ENCODE assay signal across 8 mouse cellular contexts in the genomic region with DNA sequence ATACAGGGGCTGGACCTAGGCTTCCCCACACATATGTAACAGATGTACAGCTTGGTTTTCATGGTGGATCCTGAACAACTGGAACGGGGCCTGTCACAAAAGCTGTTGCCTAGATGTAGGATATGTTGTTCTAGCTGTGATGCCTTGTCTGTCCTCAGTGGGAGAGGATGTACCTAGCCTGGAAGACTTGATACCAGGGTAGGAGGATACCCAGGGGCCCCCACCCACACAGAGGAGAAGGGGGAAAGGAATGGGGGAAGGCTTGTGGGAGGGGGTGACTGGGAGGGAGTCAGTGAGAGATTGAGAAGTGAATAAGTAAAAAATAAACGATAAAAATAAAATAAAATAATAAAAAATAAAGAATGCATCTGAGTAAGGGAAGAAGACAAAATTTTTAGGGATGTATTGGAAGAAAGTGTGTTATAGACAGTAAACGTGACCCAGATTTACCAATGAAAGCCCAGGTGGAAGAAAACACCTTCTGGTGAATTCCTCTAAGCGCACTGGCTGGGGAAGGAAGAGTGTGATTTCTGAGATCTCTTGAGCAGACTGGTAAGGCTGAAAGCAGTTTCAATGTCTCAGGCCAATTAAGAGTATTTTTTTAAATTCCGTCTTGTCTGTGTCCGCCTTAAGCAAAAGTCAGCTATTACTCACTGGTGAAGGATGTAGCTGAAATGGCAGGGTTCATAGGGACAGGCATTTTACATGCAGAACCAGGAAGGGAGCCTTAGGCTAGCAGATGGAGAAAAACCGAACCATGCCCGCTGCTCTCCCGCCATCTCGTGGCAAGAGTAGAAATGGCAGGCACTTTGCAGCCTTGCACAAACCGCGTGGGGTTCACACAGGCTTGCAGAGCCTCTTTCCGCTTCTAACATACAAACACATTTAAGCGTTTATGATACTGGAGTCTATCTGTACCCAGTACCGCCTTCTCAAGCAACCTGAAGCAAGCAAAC. TPM values are rescaled to one million over a fixed set of nuclear protein-coding genes. Genes with fewer than 3 reads are reported as not detected.
DNase-seq lines count a peak whose midpoint lies in the region; ATAC-seq and TF ChIP-seq lines count a peak whose summit lies in the region.

No protein-coding gene starts in this region.

- DNase-seq in CD4-positive, CD25-positive, alpha-beta regulatory T cell, adult 2 months (ENCODE audit: low read depth, low spot score): peak; percentile 10
- DNase-seq in gastrocnemius, postnatal 14 days: peak; percentile 49
- peak; percentile 80 to 90 for DNase-seq in left cerebral cortex, postnatal 10 days (ENCODE audit: extremely low spot score in 1 of 2, low spot score in 2 of 2)
- DNase-seq in midbrain, embryonic 11.5 days (ENCODE audit: low spot score, missing footprints): peak; percentile 98
- peak; percentile 5 for DNase-seq in splenic B cell, adult 2 months (ENCODE audit: low read depth, low spot score)

- H3K27me3 ChIP-seq in intestine, embryonic 16.5 days (replicated peaks; ENCODE audit: control insufficient read depth, insufficient read depth, low read length): no peaks in the 10 kb centered on the region
- no peaks in the 10 kb centered on the region for H3K27me3 ChIP-seq in midbrain, embryonic 11.5 days (ENCODE audit: control insufficient read depth, insufficient read depth, low read length)
- H3K27me3 ChIP-seq in splenic B cell, adult 2 months (ENCODE audit: control insufficient read depth, insufficient read depth, low read length, poor library complexity, severe bottlenecking): no peaks in the 10 kb centered on the region

- no peaks in the 10 kb centered on the region for H3K36me3 ChIP-seq in intestine, embryonic 16.5 days (ENCODE audit: control insufficient read depth, insufficient read depth, low read length)
- H3K36me3 ChIP-seq in midbrain, embryonic 11.5 days (ENCODE audit: control insufficient read depth, insufficient read depth, low read length): no peaks in the 10 kb centered on the region
- no peaks in the 10 kb centered on the region for H3K36me3 ChIP-seq in splenic B cell, adult 2 months (ENCODE audit: control insufficient read depth, insufficient read depth, low read length, poor library complexity, severe bottlenecking)

- no peaks in the 10 kb centered on the region for H3K9me3 ChIP-seq in intestine, embryonic 16.5 days (ENCODE audit: control insufficient read depth, low read length)
- no peaks in the 10 kb centered on the region for H3K9me3 ChIP-seq in midbrain, embryonic 11.5 days (ENCODE audit: control insufficient read depth, low read length)

- WGBS in intestine, embryonic 16.5 days: 28% methylated on average over 15 of the region's 15 CpGs
- WGBS in midbrain, embryonic 11.5 days: 31% methylated on average over 15 of the region's 15 CpGs

- no peak for ATAC-seq in CD4-positive, CD25-positive, alpha-beta regulatory T cell, adult 4 months
- peak; percentile 79 for ATAC-seq in intestine, embryonic 16.5 days
- peak; percentile 85 for ATAC-seq in midbrain, embryonic 11.5 days (ENCODE audit: low FRiP score)

- no peak overlapping the region for H3K27ac ChIP-seq in cortical plate, adult 2 months (ENCODE audit: insufficient read depth, low read length)
- no peak overlapping the region for H3K27ac ChIP-seq in intestine, embryonic 16.5 days (ENCODE audit: low read length)
- H3K27ac ChIP-seq in midbrain, embryonic 11.5 days (ENCODE audit: low read depth, low read length): no peak overlapping the region

- H3K4me1 ChIP-seq in cortical plate, adult 2 months (ENCODE audit: control insufficient read depth, insufficient read depth, low read length): no peaks in the 10 kb centered on the region
- H3K4me1 ChIP-seq in intestine, embryonic 16.5 days (ENCODE audit: control insufficient read depth, insufficient read depth, low read length): no peaks in the 10 kb centered on the region
- peaks cover under 1% of the 10 kb centered on the region; the same call in 1 of the 2 replicates for H3K4me1 ChIP-seq in midbrain, embryonic 11.5 days (ENCODE audit: control insufficient read depth, insufficient read depth, low read length)

- intact Hi-C loops in gastrocnemius, postnatal 14 days (cut with DNase I; ENCODE audit: low total_unique reads): loop anchor here (10.0 kb wide), 1 partner anchor 1098 kb away; no protein-coding TSS in a partner anchor
- intact Hi-C loops in left cerebral cortex, postnatal 10 days (cut with DNase I): loop anchor here (5.0 kb wide), 3 partner anchors 286 to 1626 kb away; partner anchors contain the start of gene Ptchd4

- TF ChIP-seq POLR2A in cortical plate, adult 2 months (IDR thresholded peaks at IDR 0.05; ENCODE audit: extremely low read depth, insufficient read depth, low read length): no peak

- H3K4me2 ChIP-seq in intestine, embryonic 16.5 days (ENCODE audit: low read depth, low read length): no peak overlapping the region
- H3K4me2 ChIP-seq in midbrain, embryonic 11.5 days: no peak overlapping the region

- H3K9ac ChIP-seq in intestine, embryonic 16.5 days (ENCODE audit: low read depth, low read length): no peak overlapping the region
- no peak overlapping the region for H3K9ac ChIP-seq in midbrain, embryonic 11.5 days (ENCODE audit: low read length)

- no peak overlapping the region for H3K4me3 ChIP-seq in cortical plate, adult 2 months (ENCODE audit: insufficient read depth, low read length)
- H3K4me3 ChIP-seq in intestine, embryonic 16.5 days (ENCODE audit: low read length): no peak overlapping the region
- no peak overlapping the region for H3K4me3 ChIP-seq in midbrain, embryonic 11.5 days (ENCODE audit: low read depth, low read length)

- TF ChIP-seq CTCF in cortical plate, adult 2 months (IDR thresholded peaks at IDR 0.05; ENCODE audit: extremely low read depth, insufficient read depth, low read length): peak; percentile 97

RNA-seq across cellular contexts. Expression of gene Opn5, which starts 8.1 kb away (rescaled TPM):
- not detected for polyA plus RNA-seq in CD4-positive, CD25-positive, alpha-beta regulatory T cell, adult 4 months (2017; shearing (Covaris generic))
- 0.08 and 0.13 TPM in 2 replicates for polyA plus RNA-seq in cortical plate, adult 2 months (2012; rRNA removed)
- not detected for total RNA-seq in gastrocnemius, postnatal 14 days (2021)
- polyA plus RNA-seq in intestine, embryonic 16.5 days (2015; fragmentation: Nextera tagmentation; extraction: Ambion mirVana): not detected in 2 replicates
- under 1 TPM in 1 of 2 experiments, not detected in 1; 0.17 TPM for total RNA-seq in left cerebral cortex, postnatal 10 days (2021)
- 0.14 TPM in 1 of 2 replicates, not detected in the other for polyA plus RNA-seq in midbrain, embryonic 11.5 days (2014; fragmentation: Nextera tagmentation; extraction: Ambion mirVana)

Comparison
In these comparisons a context has a peak if more than half of its experiments do, and no peak if none do; other contexts are left out.
1. DNase-seq: peak in every context shown above with its lines; median percentile 98 in midbrain, embryonic 11.5 days; 85 in left cerebral cortex, postnatal 10 days; 49 in gastrocnemius, postnatal 14 days; 10 in CD4-positive, CD25-positive, alpha-beta regulatory T cell, adult 2 months; 5 in splenic B cell, adult 2 months.